Mouse (Mus musculus) thymus, adult 2 months (tissue): ENCODE results near the gene BC053393.

ENCODE experiments used
- CTCF ChIP-seq: fragments of 200-500 bp; IDR thresholded peaks from 2 replicates; pipeline ENCODE4 v1.5.1; 2012; ENCODE audit warnings: mild to moderate bottlenecking, control low read depth, low read length, moderate library complexity, borderline replicate concordance; ENCODE audit not compliant: control insufficient read depth, poor library complexity, insufficient read depth; ENCODE audit errors: extremely low read depth
- POLR2A ChIP-seq: fragments of 200-500 bp; IDR thresholded peaks from 2 replicates; pipeline ENCODE4 v1.6.1; 2012; ENCODE audit warnings: mild to moderate bottlenecking, low read length, control low read depth, moderate library complexity; ENCODE audit not compliant: control insufficient read depth, poor library complexity, insufficient read depth; ENCODE audit errors: extremely low read depth

GRCm38 (mm10) chr11:46522719-46523118, 48.6 kb upstream of the BC053393 start:
- TF ChIP-seq CTCF: no peak
- no peak for TF ChIP-seq POLR2A
